Mouse (Mus musculus): ENCODE results near the gene Camp. TPM values are rescaled to one million over a fixed set of nuclear protein-coding genes. Genes with fewer than 3 reads are reported as not detected.

Gene Camp
- not detected for polyA plus RNA-seq (2015; fragmentation: Illumina TruSeq; extraction: RNeasy Lipid Tissue Mini Kit (QIAGEN cat#74804); ENCODE audit: low read depth, low replicate concordance)

DNA sequence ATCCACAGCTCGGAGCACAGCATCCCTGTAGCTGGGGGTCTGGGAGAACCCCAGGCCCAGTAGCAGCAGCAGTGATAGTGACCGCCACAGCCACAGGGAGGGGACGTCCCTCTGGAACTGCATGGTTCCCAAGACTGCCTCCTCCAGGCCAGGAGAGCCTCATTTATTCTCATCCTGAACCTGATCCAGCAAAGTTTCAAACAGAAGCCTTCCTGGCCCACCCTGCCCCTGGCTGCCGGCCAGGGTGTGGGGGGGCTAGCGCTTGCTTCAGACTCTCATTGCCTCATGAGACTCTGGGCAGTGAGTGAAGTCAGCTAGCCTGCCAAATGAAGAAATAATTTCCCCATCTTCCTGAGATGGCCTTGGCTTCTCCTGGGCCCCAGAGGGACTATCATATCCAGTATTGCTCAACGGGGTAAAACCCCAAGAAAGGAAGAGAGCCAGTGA, at the start of gene Camp:
Gene Camp, minus strand, starts transcription at position 306 of the 447 bp plus-strand sequence.

DNA sequence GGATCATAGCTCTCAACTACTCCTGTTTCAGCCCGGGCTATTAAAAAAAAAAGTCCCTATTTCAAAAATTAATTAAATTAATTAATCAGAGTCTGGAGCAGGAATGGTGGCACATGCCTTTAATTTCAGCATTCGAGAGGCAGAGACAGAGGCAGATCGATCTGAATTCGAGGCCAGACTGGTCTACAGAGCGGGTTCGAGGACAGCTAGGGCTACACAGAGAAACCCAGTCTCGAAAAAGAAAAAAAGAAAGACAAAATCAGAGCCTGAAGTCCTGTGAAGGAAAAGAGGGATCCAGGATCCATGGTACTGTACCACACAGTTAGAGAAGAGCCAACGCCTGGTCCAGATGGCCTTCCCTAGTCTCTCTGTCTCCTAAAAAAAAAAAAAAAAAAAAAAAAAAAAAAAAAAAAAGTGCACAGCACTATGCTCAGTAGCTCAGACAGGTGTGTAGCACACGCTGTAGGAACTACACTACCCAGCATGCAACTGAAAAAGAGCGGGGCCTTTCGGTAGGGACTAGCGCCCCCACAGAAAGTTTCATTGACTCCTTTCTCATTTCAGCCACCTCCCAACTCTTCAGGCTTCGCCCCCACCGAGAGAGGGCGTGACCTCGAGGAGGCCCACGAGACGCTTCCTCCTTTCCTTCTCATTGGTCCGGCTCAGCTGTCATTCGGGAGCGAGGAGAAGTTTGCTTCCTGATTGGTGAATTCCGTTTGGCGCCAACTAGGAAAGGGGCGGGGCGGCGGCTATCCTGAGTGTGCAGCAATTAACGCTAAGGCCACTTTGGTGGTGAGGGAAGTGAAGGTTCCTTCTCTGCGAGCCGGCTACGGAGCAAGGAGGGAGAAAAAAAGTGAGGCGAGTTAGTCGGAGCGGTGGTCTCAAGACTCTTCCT, 25.6 kb upstream of the Camp start, which contains the start of gene Cdc25a:
Gene Cdc25a, plus strand, starts transcription at position 783 of the 895 bp plus-strand sequence.

DNA sequence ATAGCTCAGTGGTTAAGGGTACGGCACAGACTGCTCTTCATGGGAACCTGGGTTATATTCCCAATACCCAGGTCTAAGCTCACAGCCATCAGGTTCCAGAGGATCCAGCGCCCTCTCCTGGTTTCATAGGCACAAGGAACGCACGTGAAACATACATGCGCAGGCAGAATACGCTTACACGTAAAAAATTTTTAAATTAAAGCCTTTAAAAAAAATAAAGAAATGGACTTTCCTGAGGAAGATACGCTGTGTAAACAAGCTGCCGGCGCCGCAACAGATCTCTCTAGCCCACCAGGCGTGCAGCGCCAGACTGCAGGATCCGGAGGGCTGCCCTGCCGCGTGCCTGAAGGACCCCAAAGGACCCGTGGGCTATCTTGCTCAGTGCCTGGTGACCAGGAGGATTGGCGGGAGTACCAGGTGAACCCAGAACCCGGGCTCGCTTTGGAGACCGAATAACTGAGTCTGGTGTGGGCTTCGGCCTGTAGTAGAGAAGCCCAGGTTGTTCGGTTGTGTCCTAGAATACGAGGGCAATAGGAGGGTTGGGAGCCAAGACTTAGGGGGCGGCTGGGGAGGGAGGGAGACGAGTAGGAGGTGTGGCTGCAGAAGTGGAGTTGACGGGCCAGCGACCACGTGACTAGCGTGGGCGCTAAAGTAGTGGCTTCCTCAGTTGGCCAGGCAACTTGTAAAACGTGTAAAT, 16.9 kb downstream of the Camp start, which contains the start of gene Nme6:
Gene Nme6, plus strand, starts transcription at position 359 of the 697 bp plus-strand sequence.

DNA sequence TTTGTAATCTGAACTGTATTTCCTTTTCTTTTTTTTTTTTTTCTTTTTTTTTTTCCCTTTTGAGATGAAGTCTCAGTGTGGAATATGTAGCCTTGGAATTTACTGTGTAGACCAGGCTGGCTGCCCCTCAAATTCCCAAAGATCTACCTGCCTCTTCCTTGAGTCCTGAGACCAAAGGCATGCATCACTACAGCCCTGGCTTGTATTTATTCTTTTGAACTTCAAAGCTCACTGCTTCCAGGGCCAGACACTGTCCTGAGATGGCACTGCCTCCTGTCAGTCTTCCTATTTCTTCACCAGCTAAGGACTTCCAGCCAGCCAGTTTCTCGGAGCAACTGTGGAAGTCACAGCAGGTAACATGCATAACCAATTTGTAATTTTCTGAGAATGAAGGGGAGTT, 37.4 kb downstream of the Camp start, which contains the start of gene Spink8:
Gene Spink8, plus strand, starts transcription at position 301 of the 400 bp plus-strand sequence.

Other genes with a start within 250 kb of the Camp start
- gene Fbxw24, start 223.6 kb downstream of the Camp start, polyA plus RNA-seq (2015; fragmentation: Illumina TruSeq; extraction: RNeasy Lipid Tissue Mini Kit (QIAGEN cat#74804); ENCODE audit: low read depth, low replicate concordance): not detected
- gene Fbxw25, start 185.0 kb downstream of the Camp start, polyA plus RNA-seq (2015; fragmentation: Illumina TruSeq; extraction: RNeasy Lipid Tissue Mini Kit (QIAGEN cat#74804); ENCODE audit: low read depth, low replicate concordance): not detected
- gene Fbxw18, start 146.9 kb downstream of the Camp start, polyA plus RNA-seq (2015; fragmentation: Illumina TruSeq; extraction: RNeasy Lipid Tissue Mini Kit (QIAGEN cat#74804); ENCODE audit: low read depth, low replicate concordance): not detected
- gene Fbxw26, start 103.5 kb downstream of the Camp start, polyA plus RNA-seq (2015; fragmentation: Illumina TruSeq; extraction: RNeasy Lipid Tissue Mini Kit (QIAGEN cat#74804); ENCODE audit: low read depth, low replicate concordance): not detected
- gene Fbxw27, start 58.9 kb downstream of the Camp start, polyA plus RNA-seq (2015; fragmentation: Illumina TruSeq; extraction: RNeasy Lipid Tissue Mini Kit (QIAGEN cat#74804); ENCODE audit: low read depth, low replicate concordance): not detected
- gene Spink8, start 37.3 kb downstream of the Camp start, polyA plus RNA-seq (2015; fragmentation: Illumina TruSeq; extraction: RNeasy Lipid Tissue Mini Kit (QIAGEN cat#74804); ENCODE audit: low read depth, low replicate concordance): 15.7 TPM
- gene Nme6, start 16.9 kb downstream of the Camp start, polyA plus RNA-seq (2015; fragmentation: Illumina TruSeq; extraction: RNeasy Lipid Tissue Mini Kit (QIAGEN cat#74804); ENCODE audit: low read depth, low replicate concordance): 15.4 TPM
- 4.9 TPM for gene Cdc25a, start 26.0 kb upstream of the Camp start, polyA plus RNA-seq (2015; fragmentation: Illumina TruSeq; extraction: RNeasy Lipid Tissue Mini Kit (QIAGEN cat#74804); ENCODE audit: low read depth, low replicate concordance)
- 379 TPM for gene Map4, start 81.8 kb upstream of the Camp start, polyA plus RNA-seq (2015; fragmentation: Illumina TruSeq; extraction: RNeasy Lipid Tissue Mini Kit (QIAGEN cat#74804); ENCODE audit: low read depth, low replicate concordance)